Mouse (Mus musculus) megakaryocyte, embryonic 14.5 days (primary cell): ENCODE measurements around the gene Pkib. TPM values are rescaled to one million over a fixed set of nuclear protein-coding genes. Genes with fewer than 3 reads are reported as not detected.

Source experiments
- H3K27me3 ChIP-seq: replicated peaks from 2 replicates; pipeline ENCODE3; 2012; ENCODE audit warnings: inconsistent platforms
- H3K36me3 ChIP-seq: replicated peaks from 2 replicates; pipeline ENCODE3; 2012; ENCODE audit warnings: low read length, inconsistent platforms, mixed read lengths
- H3K4me1 ChIP-seq: 2 replicates; pipeline ENCODE4 v1.6.1; 2012; ENCODE audit warnings: inconsistent platforms
- H3K4me3 ChIP-seq: replicated peaks from 2 replicates; pipeline ENCODE3; 2012; ENCODE audit warnings: moderate library complexity, mild to moderate bottlenecking, inconsistent platforms
- H3K9me3 ChIP-seq: 2 replicates; pipeline ENCODE4 v1.6.1; 2012; ENCODE audit warnings: inconsistent platforms
- FLI1 ChIP-seq: IDR thresholded peaks from 2 replicates; pipeline ENCODE4 v1.6.1; 2012; ENCODE audit warnings: low read length, inconsistent platforms, mixed read lengths
- GATA1 ChIP-seq: IDR thresholded peaks from 3 replicates; pipeline ENCODE4 v1.6.1; 2012; ENCODE audit warnings: mixed read lengths, low read length, inconsistent platforms, borderline replicate concordance
- polyA plus RNA-seq: library from polyadenylated mRNA; stranded (reverse); fragments of >175 nt; gene quantifications from 2 replicates; pipeline ENCODE4 v1.2.3, GENCODE M21; 2012; ENCODE audit warnings: low replicate concordance; ENCODE audit not compliant: insufficient read depth

Gene Pkib
- polyA plus RNA-seq, result 1.1 TPM in 1 of 2 replicates, not detected in the other

DNA sequence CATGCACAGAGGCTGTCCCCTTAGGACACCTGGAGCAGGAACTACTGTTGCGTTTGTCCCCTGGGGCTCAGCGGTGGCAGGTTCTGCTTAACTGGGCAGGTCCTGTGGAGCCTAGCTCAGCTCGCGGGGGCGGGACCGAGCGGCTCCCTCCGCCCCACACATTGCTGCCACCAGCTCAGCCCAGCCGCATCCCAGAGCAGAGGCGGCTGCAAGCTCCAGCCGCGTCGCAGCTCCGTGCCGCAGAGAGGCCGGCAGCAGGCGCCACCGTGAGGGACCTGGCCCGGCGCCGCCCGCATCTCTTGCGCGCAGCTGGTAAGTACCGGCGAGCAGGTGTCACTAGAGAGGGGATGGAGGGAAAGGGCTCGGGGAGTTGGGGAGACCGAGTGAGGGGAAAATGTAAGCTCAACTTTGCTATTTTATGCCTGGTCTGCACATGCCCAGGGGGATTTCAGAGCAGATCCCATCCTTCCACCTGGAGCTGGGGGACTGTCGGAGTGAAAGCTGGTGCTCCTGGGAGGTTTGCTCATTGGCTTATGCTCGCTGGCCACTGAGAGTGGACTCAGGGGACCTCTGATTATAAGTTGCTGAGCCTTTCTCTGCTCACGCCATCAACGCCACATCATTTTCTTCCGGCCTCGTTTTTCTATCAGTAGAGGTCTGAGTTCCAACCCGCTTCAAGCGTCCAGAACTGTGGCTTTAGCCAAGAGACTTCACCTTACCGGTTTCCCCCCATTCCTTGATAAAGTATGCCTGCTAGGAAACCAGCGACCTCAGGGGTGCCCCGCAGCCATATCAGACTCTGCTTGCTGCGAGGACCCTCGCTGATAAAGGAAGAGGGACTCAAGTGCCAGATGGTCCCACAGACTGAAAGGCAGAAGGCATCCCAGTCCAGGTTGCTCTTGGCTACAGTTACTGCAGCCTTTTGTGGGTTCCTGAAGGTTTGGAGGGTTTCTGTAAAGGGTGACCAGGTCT lies at the start of gene Pkib:
Pkib (plus strand) TSS at position 86 of the 972 bp plus-strand sequence.
- H3K4me1 ChIP-seq, result peaks cover 21% of the 10 kb centered on the region
- TF ChIP-seq GATA1 (no peak), FLI1 (no peak)

DNA sequence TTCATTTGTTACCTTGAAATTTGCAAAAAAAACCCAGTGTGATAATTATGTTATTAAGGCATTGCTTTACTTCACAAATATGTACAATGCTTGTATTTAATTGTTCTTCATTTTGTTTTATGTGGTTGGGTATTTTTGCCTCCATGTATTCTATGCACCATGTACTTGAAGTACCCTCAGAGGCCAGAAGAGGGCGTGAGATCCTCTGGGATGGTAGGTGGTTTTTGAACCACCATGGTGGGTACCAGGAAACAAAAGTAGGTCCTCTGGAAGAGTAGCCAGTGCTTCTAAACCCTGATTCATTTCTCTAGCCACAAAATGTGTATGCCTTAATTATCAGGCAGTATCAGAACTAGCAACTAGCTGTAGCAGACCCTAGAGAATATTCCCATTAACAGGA lies 47.9 kb upstream of the Pkib start:
- Histone ChIP-seq H3K4me1 (no peaks in the 10 kb centered on the region), H3K27me3 (no peaks in the 10 kb centered on the region), H3K9me3 (no peaks in the 10 kb centered on the region), H3K36me3 (no peaks in the 10 kb centered on the region), H3K4me3 (no peak overlapping the region)
- TF ChIP-seq FLI1 (no peak), GATA1 (no peak)

More for the DNA sequence above, at the start of gene Pkib:
- Histone ChIP-seq H3K27me3 (peaks cover 12% of the 10 kb centered on the region), H3K4me3 (peak within 1 kb of the TSS; percentile 88), H3K36me3 (no peaks in the 10 kb centered on the region), H3K9me3 (peaks cover 12% of the 10 kb centered on the region)

DNA sequence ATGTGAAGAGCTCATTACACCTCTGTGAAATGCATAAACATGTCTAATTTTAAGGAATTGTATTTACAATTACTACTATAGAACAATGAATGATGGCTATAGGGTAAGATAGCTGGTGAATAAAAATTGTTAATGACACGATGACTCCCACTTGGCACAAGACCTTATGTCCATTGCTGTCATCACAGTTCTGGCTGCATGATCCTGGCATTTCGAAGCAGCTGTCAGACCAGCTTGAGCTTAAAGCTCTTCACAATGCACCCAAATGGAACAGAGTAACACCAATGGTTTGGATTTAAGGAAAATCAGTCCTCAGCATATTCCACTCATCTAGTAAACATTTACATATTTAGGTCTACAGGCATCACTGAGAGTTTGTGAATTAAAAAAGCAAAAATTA lies 37.5 kb upstream of the Pkib start:
- TF ChIP-seq FLI1 (no peak), GATA1 (no peak)
- Histone ChIP-seq H3K4me1 (no peaks in the 10 kb centered on the region), H3K4me3 (no peak overlapping the region), H3K27me3 (no peaks in the 10 kb centered on the region), H3K36me3 (no peaks in the 10 kb centered on the region), H3K9me3 (no peaks in the 10 kb centered on the region)

DNA sequence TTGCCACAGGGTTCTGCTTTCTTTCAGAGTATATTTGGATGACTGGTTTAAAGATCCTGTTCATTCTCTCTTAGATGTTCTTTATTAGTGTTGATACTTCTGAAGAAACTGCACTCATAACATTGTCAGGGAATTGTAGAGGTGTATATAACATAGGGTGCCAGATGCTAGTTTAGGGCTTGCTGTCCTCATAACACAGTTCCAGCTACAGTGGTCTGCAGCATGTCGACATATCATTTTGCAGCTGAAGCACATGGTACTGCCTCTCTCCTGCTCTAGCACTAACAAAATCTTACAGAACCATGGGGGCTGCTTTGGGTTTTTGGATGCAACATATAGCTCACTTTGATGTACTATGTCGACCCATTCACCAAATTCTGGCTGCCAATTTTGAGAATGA lies 34.6 kb upstream of the Pkib start:
- TF ChIP-seq FLI1 (no peak), GATA1 (no peak)
- H3K4me3 ChIP-seq, result no peak overlapping the region
- H3K27me3 ChIP-seq, result no peaks in the 10 kb centered on the region
- H3K4me1 ChIP-seq, result no peaks in the 10 kb centered on the region
- no peaks in the 10 kb centered on the region for H3K36me3 ChIP-seq
- no peaks in the 10 kb centered on the region for H3K9me3 ChIP-seq

DNA sequence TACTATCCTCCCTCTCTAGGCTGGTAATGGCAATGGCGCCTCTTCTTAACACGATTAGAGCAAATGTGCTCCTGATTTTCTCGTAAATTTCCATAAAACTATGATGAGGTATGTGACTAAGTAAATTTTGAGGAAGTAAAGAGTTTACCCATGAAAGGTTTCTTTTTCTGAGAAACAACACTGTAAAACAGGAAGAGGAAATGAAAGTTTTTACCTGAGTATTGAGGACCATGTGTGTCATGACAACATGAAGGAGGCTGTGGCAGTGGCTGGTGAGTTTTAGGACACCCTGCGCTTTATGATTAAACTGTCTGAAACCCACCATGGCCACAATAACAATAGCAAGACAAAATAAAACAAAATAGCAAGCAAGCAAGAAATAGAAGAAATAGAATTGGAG lies 28.8 kb upstream of the Pkib start:
- Histone ChIP-seq H3K27me3 (no peaks in the 10 kb centered on the region), H3K4me1 (no peaks in the 10 kb centered on the region), H3K9me3 (no peaks in the 10 kb centered on the region), H3K4me3 (no peak overlapping the region), H3K36me3 (no peaks in the 10 kb centered on the region)
- TF ChIP-seq GATA1, result no peak
- TF ChIP-seq FLI1, result no peak

DNA sequence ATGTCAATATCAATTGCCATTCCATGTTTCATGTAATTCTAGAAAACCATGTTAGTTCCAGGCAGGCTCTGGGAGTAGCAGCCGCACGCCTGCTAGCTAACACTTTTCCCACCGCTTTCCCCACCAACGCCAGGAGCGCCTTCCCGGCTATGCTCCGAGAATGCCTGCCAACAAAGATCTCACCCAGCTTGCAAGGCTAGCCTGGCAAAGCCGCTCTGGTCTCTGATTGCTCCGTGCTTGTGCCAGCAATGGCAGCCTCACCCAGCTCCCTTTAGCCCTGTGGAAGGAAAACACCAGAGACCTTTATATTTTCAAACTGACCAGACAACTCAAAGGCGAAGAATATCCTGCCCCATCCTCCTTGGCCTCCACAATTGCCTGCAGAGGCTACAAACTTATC lies 8.5 kb upstream of the Pkib start:
- Histone ChIP-seq H3K27me3 (no peaks in the 10 kb centered on the region), H3K4me1 (no peaks in the 10 kb centered on the region), H3K9me3 (no peaks in the 10 kb centered on the region), H3K4me3 (no peak overlapping the region), H3K36me3 (no peaks in the 10 kb centered on the region)
- no peak for TF ChIP-seq GATA1
- TF ChIP-seq FLI1, result no peak

DNA sequence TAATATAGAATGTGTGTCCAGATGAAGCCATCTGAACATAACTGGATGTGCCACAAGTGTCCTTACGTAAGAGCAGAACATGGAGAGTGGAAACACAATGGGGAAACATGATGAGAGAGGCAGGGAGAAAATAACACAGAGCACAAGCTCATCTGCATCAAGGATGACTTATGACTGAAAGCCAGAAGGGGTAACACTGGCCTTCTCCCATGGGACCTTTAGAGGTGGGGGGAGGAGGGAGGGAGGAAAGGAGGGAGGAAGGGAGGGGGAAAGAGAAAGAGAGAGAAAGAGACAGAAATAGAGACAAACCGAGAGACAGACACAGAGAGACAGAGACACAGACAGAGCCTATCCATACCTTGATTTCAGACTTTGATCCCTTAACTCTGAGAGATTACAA lies 4.0 kb upstream of the Pkib start:
- H3K27me3 ChIP-seq, result peaks cover 11% of the 10 kb centered on the region
- H3K4me1 ChIP-seq, result peaks cover 12% of the 10 kb centered on the region
- H3K36me3 ChIP-seq, result no peaks in the 10 kb centered on the region
- no peak overlapping the region for H3K4me3 ChIP-seq
- H3K9me3 ChIP-seq, result peaks cover 12% of the 10 kb centered on the region
- TF ChIP-seq GATA1 (no peak), FLI1 (no peak)

DNA sequence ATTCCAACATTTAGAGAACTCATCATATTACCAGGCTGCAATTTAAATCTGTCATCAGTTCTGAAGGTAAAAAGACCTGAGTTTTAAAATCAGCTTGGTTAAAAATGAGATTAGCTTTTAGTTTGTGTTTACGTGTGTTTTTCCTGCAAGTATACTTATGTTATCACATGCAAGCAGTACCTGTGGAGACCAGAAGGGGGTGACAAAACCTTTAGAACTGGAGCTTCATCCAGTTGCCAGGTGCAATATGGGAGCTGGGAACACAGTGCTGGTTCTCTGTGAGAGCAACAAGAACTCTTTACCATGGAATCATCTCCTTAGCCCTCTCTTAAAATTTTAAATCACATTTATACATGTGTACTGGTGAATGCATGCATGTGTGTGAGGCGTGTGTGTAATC lies 1.2 kb upstream of the Pkib start:
- TF ChIP-seq GATA1 (no peak), FLI1 (no peak)
- peaks cover 12% of the 10 kb centered on the region for H3K9me3 ChIP-seq

DNA sequence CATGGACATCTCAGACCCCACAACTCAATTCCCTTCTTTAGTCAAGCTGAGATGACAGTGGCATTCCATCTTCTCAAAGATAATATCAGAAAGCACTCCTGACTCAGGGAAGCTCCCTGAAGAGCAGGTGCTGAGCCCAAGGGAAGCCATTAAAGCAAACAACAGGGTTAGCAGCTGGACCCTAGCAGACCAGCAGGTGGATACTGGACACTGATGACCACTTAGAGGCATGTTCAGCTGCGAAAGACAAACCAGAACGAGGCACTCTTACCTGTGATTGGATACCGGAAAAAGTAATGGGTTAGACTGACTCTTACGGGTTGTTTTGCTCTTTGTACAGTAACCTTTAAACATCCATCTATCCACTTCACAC lies 1.1 kb downstream of the Pkib start:
- H3K4me1 ChIP-seq, result peaks cover 25% of the 10 kb centered on the region
- no peak for TF ChIP-seq FLI1
- no peak for TF ChIP-seq GATA1
- H3K27me3 ChIP-seq, result peaks cover 12% of the 10 kb centered on the region
- peaks cover 12% of the 10 kb centered on the region for H3K9me3 ChIP-seq
- no peak overlapping the region for H3K4me3 ChIP-seq
- no peaks in the 10 kb centered on the region for H3K36me3 ChIP-seq

More for the DNA sequence above, 1.2 kb upstream of the Pkib start:
- H3K36me3 ChIP-seq, result no peaks in the 10 kb centered on the region
- no peak overlapping the region for H3K4me3 ChIP-seq
- peaks cover 14% of the 10 kb centered on the region for H3K4me1 ChIP-seq
- peaks cover 12% of the 10 kb centered on the region for H3K27me3 ChIP-seq

DNA sequence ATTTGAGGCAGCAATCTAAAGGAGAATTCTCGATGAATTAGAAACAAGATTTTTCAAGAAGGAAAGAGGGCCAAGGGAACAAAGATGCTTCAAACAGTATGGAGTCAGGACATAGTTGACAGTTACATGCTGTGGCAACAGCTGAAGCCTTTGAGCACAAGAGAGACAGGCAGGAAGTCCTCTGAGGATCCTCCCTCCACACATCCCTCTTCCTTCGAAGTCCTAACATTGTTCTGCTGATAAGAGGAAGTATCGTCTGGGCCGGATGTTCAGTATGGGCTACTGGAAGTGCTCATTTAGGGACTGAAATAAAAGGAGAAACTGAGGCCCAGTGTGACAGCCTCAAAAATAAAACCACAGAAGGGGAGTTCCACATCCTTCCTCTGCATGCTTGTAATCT lies 5.2 kb downstream of the Pkib start:
- TF ChIP-seq FLI1 (no peak), GATA1 (no peak)
- H3K4me1 ChIP-seq, result peaks cover 21% of the 10 kb centered on the region
- peaks cover 8% of the 10 kb centered on the region for H3K27me3 ChIP-seq
- H3K9me3 ChIP-seq, result no peaks in the 10 kb centered on the region
- peak overlapping the region; percentile 15 for H3K4me3 ChIP-seq
- H3K36me3 ChIP-seq, result no peaks in the 10 kb centered on the region
